Mouse (Mus musculus) spleen, adult 2 months (tissue): ENCODE data around the gene Fgfr2.

Experiments used
- CTCF ChIP-seq: fragments of 200-500 bp; IDR thresholded peaks from 2 replicates; pipeline ENCODE4 v1.5.1; 2011; ENCODE audit warnings: mild to moderate bottlenecking, inconsistent platforms; ENCODE audit not compliant: insufficient read depth, insufficient read length, insufficient replicate concordance; ENCODE audit errors: extremely low read depth
- POLR2A ChIP-seq: fragments of 200-500 bp; IDR thresholded peaks from 2 replicates; pipeline ENCODE4 v1.6.1; 2011; ENCODE audit warnings: low read depth, low read length, inconsistent platforms

GRCm38 (mm10) chr7:133122379-133123243 lies 539 bp downstream of the Fgfr2 start:
- TF ChIP-seq POLR2A (no peak), CTCF (no peak)
